Mouse (Mus musculus) heart, embryonic 12.5 days (tissue): ENCODE results near the gene Spef1. TPM values are rescaled to one million over a fixed set of nuclear protein-coding genes. Genes with fewer than 3 reads are reported as not detected.
"Not testable (repeated sequence)": the region's sequence is repeated elsewhere in the genome, so short reads cannot be mapped to it uniquely, and the experiment has no call there.

Source experiments
- ATAC-seq: fragments of 200-750 bp; cut with Nextera tagmentation; 2 replicates; pipeline ENCODE4 v1.8.0; 2017; ENCODE audit warnings: moderate TSS enrichment, moderate library complexity; ENCODE audit not compliant: insufficient number of reproducible peaks, low FRiP score
- H3K27ac ChIP-seq: fragments of 300-500 bp; sonication (generic); 2 replicates; pipeline ENCODE4 v1.5.1; 2016; ENCODE audit warnings: mild to moderate bottlenecking, moderate library complexity; ENCODE audit not compliant: poor library complexity, severe bottlenecking
- H3K27me3 ChIP-seq: fragments of 300-500 bp; sonication (generic); replicated peaks from 2 replicates; pipeline ENCODE4 v1.6.1; 2016; ENCODE audit warnings: mild to moderate bottlenecking, moderate library complexity
- H3K36me3 ChIP-seq: fragments of 300-500 bp; sonication (generic); 2 replicates; pipeline ENCODE4 v1.6.1; 2016; ENCODE audit warnings: mild to moderate bottlenecking, moderate library complexity
- H3K4me1 ChIP-seq: fragments of 300-500 bp; sonication (generic); replicated peaks from 2 replicates; pipeline ENCODE4 v1.6.1; 2016; ENCODE audit warnings: mild to moderate bottlenecking
- H3K4me2 ChIP-seq: fragments of 300-500 bp; sonication (generic); 2 replicates; pipeline ENCODE4 v1.6.1; 2016; ENCODE audit warnings: mild to moderate bottlenecking, moderate library complexity
- H3K4me3 ChIP-seq: fragments of 300-500 bp; sonication (generic); 2 replicates; pipeline ENCODE4 v1.5.1; 2016; ENCODE audit warnings: mild to moderate bottlenecking
- H3K9ac ChIP-seq: fragments of 300-500 bp; sonication (generic); 2 replicates; pipeline ENCODE4 v1.6.1; 2016; ENCODE audit warnings: mild to moderate bottlenecking, moderate library complexity
- H3K9me3 ChIP-seq: fragments of 300-500 bp; sonication (generic); replicated peaks from 2 replicates; pipeline ENCODE4 v1.6.1; 2016; ENCODE audit warnings: mild to moderate bottlenecking, moderate library complexity
- WGBS: fragments of 180-500 bp; shearing (Covaris S2); methylation state at CpG from one replicate; pipeline ENCODE4 v1.1.7; 2016; 5-methylcytosine and 5-hydroxymethylcytosine counted together
- polyA plus RNA-seq: library from polyadenylated mRNA; unstranded; fragments of >200 nt; fragmentation: Nextera tagmentation; extraction: Ambion mirVana; gene quantifications from 2 replicates; pipeline ENCODE4 v1.2.1, GENCODE M21; 2016

The Spef1 gene
- polyA plus RNA-seq, result 1.2 and 1.3 TPM in 2 replicates

DNA sequence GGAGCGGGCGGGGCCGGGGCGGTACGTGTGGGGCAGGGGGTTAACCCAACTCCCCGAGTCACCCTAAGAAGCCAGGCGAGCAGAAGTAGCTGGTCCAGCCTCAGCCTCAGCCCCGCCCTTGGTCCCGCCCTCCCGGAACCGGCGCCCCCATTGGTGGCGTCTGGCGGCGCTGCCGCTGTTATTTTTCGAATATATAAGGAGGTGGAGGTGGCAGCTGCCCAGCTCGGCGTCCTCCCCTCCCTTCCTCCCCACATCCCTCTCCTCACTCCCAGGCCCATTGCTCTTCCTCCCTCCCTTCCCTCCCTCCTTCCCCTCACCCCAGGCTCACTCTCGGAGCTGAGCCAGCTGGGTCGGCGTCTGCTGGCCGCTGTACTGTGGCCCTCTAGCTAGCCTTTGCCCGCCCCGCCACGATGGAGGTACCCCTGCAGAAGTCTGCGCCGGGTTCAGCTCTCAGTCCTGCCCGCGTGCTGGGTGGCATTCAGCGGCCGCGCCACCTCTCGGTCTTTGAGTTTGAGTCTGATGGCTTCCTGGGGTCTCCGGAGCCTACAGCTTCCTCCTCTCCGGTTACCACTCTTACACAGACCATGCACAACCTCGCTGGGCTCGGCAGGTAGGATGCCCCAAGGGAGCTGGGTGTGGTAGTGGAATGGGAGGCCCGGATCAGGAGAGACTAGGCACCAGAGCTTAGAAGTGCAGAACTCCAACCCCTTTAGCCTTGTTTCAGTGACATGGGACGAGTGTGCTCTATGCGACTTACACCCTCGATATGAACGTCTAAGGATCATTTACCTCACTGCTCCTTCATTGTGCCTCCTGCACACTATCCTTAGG lies at the start of gene Spef1, which contains the start of gene Cdc25b:
Gene Spef1, minus strand, starts transcription at position 512 of the 831 bp plus-strand sequence.
Gene Cdc25b, plus strand, starts transcription at position 179 of the 831 bp plus-strand sequence.
- ATAC-seq, result peak; percentile 93
- under 1% methylated on average over 39 of the region's 43 CpGs for WGBS

DNA sequence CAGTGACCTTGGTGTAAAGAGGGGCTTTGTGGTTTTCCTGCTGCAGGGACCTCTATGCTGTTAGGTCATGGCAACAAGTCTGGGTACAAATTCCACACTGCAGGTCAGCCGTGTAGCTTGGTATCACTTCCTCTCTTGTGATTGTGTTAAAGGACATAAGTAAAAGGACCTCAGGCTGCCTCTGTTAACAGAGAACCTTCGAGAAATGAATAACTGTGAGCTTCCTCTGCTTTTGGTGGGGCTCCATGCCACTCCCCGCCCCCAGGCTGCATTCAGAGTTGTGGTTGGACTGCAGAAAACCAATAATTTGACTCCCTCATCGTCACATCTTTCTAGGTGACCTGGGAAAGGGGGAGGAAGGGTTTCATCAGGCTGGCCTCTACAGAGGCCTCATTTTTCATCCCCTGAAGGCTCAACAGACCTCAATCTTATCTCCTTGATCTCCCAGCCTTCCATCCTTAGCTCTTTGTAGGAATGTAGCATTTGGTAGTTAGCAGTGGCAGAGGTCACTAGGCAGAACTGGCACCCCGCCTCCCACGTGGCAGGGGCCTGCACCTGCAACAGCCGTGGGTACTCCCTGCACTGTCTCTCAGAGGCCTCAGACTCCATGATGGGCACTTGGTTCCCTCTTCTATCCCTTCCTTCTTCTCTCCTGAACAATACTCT lies 48.0 kb upstream of the Spef1 start:
- H3K9ac ChIP-seq, result peak overlapping the region; percentile 88
- H3K36me3 ChIP-seq, result peaks cover 19% of the 10 kb centered on the region
- no peak overlapping the region for H3K27ac ChIP-seq
- no peak for ATAC-seq
- H3K9me3 ChIP-seq, result no peaks in the 10 kb centered on the region
- peak overlapping the region; percentile 73; the same call in 1 of the 2 replicates for H3K4me3 ChIP-seq
- peaks cover 19% of the 10 kb centered on the region for H3K4me1 ChIP-seq
- H3K27me3 ChIP-seq, result no peaks in the 10 kb centered on the region
- H3K4me2 ChIP-seq, result peak overlapping the region; percentile 91
- WGBS, result 78% methylated on average over 7 of the region's 7 CpGs

More for the DNA sequence above, at the start of gene Spef1, which contains the start of gene Cdc25b:
- H3K4me3 ChIP-seq, result peak within 1 kb of the TSS; percentile 59
- peak within 1 kb of the TSS; percentile 86 for H3K27ac ChIP-seq
- H3K9ac ChIP-seq, result peak within 1 kb of the TSS; percentile 74
- H3K36me3 ChIP-seq, result peaks cover 18% of the 10 kb centered on the region
- H3K9me3 ChIP-seq, result no peaks in the 10 kb centered on the region
- H3K4me2 ChIP-seq, result peak within 1 kb of the TSS; percentile 76
- peaks cover 40% of the 10 kb centered on the region for H3K4me1 ChIP-seq
- H3K27me3 ChIP-seq, result no peaks in the 10 kb centered on the region

DNA sequence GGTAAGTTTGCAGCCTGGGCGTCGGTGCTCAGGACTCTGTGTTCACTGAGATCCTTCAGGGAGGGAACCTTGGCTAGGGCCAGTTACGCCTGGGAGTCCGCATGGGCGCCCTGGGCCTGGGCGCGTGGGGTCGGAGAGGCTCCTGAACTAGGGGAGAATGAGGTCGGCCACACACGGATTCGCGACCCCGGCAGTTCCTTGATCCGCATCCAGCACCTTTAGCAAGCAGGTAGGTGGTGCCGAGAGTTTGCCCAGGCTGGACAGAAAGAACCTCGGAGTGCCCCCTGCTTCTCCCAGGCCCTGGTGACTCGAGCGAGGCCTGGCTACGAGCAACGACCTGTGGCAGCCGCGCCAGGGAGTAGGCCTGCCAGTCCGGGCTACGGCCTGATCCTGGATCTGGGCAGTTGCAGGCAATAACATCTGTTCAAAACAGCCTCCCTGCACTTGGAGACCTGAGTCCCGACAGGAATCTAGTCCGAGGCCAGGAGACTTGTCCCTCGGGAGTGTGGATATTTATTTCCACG lies 47.1 kb upstream of the Spef1 start:
- H3K9me3 ChIP-seq, result no peaks in the 10 kb centered on the region
- H3K4me3 ChIP-seq, result peak overlapping the region; percentile 73
- H3K27ac ChIP-seq, result peak overlapping the region; percentile 67
- 16% methylated on average over 28 of the region's 28 CpGs for WGBS
- no peaks in the 10 kb centered on the region for H3K27me3 ChIP-seq
- peak overlapping the region; percentile 91 for H3K4me2 ChIP-seq
- peak; percentile 33; the same call in 1 of the 2 replicates for ATAC-seq
- H3K36me3 ChIP-seq, result peaks cover 11% of the 10 kb centered on the region
- H3K4me1 ChIP-seq, result peaks cover 19% of the 10 kb centered on the region
- peak overlapping the region; percentile 88 for H3K9ac ChIP-seq

DNA sequence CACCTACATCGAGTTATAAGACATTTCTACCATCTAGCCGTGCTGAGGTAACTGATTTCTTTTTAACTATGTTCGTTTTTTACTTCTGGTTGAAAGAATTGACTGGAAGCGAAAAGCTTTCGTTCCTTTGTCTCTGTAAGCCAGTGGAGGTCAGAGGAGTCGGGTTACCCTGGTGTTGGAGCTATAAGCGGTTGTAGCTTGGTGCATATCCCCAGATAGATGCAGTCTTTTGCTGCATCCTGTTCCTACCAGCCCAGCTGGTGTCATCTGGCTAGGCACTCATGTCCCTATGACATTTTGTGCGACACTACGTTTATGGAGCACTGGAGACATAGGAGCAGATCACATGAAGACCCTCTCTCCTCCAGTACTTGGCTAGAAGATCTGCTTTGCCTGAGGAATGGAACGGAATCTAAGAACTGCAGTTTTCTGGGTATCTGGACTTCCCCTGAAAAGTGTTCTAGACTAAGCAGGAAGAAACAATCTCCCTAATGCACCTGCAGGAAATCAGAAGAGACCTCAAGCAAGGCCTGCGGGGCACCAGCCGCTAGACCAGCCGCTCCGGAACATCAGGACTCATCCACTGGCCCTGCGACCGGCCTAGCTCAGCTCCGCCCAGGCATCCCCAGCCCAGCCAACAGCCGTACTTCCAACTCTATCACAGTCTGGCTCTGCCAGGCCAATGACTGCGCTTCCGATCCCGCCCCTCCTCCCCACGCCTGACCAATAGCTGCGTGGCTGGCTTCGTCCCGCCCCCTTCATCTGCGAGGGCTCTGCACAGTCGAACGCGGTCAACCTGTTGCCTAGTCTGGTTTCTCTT lies 46.4 kb upstream of the Spef1 start, which contains the start of gene Mavs:
Gene Mavs, plus strand, starts transcription at position 757 of the 820 bp plus-strand sequence.
- Histone ChIP-seq H3K4me1 (peaks cover 19% of the 10 kb centered on the region), H3K4me3 (peak within 1 kb of the TSS; percentile 73), H3K4me2 (peak within 1 kb of the TSS; percentile 91), H3K27me3 (no peaks in the 10 kb centered on the region), H3K27ac (peak within 1 kb of the TSS; percentile 67), H3K9ac (peak within 1 kb of the TSS; percentile 88), H3K36me3 (peaks cover 4% of the 10 kb centered on the region), H3K9me3 (no peaks in the 10 kb centered on the region)
- ATAC-seq, result peak; percentile 100
- WGBS, result 13% methylated on average over 29 of the region's 29 CpGs

DNA sequence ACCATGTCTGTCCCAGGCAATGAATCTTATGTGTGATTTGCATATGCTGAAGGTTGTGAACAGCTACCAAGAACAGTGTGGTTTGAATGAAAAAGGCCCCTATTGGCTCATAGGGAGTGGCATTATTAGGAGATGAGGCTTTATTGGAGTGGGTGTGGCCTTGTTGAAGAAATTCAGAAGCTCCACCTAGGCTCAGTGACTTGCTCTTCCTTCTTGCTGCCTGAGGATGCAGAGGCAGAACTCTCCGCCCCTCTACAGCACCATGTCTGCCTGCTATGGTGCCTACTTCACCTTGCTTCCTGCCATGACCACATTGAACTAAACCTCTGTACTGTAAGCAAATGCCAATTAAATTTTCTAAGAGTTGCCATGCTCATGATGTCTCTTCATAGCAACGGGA lies 45.5 kb upstream of the Spef1 start:
- ATAC-seq, result no peak
- peaks cover 4% of the 10 kb centered on the region for H3K36me3 ChIP-seq
- peaks cover 19% of the 10 kb centered on the region for H3K4me1 ChIP-seq
- 85% methylated on average over 2 of the region's 2 CpGs for WGBS
- H3K27ac ChIP-seq, result no peak overlapping the region
- no peaks in the 10 kb centered on the region for H3K27me3 ChIP-seq
- no peak overlapping the region for H3K4me2 ChIP-seq
- no peaks in the 10 kb centered on the region for H3K9me3 ChIP-seq
- H3K4me3 ChIP-seq, result no peak overlapping the region
- H3K9ac ChIP-seq, result no peak overlapping the region

DNA sequence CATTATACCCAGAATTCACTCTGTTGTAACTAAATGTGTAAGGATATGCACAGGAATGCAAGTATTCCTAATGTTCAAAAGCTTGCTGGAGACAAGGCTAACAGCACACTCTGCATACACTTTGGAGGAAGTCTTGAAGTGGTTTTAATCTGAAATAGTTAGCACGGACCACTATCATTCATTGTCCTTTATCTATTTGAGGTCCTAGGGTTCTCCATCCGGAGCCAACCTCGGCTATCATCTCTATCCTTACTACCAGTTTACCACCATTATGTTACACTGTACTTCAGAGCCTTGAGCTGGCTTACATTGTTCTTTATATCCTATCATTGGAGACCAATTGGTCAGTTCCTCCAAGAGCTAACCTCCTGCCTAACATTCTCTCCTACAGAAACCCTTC lies 40.2 kb upstream of the Spef1 start:
- H3K36me3 ChIP-seq, result no peaks in the 10 kb centered on the region
- no peak for ATAC-seq
- no peaks in the 10 kb centered on the region for H3K27me3 ChIP-seq
- no peak overlapping the region for H3K27ac ChIP-seq
- H3K4me3 ChIP-seq, result no peak overlapping the region
- H3K9me3 ChIP-seq, result no peaks in the 10 kb centered on the region
- no peak overlapping the region for H3K4me2 ChIP-seq
- 75% methylated on average over 3 of the region's 3 CpGs for WGBS
- peaks cover 4% of the 10 kb centered on the region for H3K4me1 ChIP-seq
- no peak overlapping the region for H3K9ac ChIP-seq

DNA sequence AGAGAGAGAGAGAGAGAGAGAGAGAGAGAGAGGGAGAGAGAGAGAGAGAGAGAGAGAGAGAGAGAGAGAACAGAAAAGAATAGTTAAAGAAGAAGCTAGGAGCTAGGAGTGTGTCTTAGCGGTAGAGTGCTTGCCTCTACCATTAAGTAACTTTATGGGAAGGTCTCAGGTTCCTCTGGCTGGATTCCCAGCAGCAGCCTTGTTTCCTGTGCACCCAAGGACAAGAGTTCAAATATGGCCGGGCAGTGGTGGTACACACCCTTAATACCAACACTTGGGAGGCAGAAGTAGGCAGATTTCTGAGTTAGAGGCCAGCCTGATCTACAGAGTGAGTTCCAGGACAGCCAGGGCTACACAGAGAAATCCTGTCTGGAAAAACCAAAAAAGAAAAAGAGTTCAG lies 39.6 kb upstream of the Spef1 start:
- not testable (repeated sequence) for H3K27me3 ChIP-seq, H3K9me3 ChIP-seq, H3K4me3 ChIP-seq, H3K4me2 ChIP-seq, H3K27ac ChIP-seq, ATAC-seq, H3K9ac ChIP-seq, H3K36me3 ChIP-seq, H3K4me1 ChIP-seq
- 69% methylated on average over 2 of the region's 2 CpGs for WGBS

DNA sequence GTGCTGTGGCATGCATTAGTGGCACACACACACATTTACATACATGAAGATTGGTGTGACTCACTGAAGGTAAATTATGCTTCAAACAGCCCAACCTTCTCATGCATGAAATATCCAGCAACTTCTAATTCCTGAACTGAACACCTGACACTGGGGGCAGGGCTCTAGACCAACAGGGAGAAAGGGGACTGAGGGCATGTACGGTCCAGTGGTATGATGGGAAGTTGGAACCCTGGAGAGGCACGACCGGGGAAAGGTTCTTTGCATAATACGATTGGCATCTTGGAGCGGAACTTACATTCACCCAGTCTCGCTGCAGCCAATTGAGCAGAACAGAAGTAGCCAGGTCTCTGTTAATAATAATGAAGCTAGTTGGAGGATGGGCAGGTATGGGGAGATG lies 38.1 kb upstream of the Spef1 start:
- Histone ChIP-seq H3K4me1 (peaks cover 9% of the 10 kb centered on the region), H3K4me3 (no peak overlapping the region), H3K4me2 (no peak overlapping the region), H3K27me3 (no peaks in the 10 kb centered on the region), H3K27ac (no peak overlapping the region), H3K36me3 (no peaks in the 10 kb centered on the region), H3K9ac (no peak overlapping the region), H3K9me3 (no peaks in the 10 kb centered on the region)
- no peak for ATAC-seq
- WGBS, result 87% methylated on average over 6 of the region's 6 CpGs

DNA sequence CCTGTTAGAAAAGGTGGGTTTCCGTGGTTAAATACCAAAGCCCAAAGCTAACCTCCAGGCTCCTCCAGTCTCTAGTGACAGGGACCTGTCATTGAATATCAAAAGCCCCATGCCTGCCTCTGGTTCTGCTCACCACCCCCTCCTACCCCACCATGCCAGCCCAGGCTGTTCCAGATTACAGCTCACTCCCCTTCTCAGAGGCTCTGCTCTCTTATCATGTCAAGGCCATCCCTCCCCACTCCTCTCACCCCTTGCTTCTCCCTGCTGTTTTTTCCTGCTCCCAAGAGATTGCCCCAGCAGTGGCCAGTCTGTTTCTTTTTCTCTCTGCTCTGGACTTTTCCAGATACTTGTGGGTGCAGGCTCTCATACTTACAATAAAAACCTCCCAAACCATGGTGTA lies 36.5 kb upstream of the Spef1 start:
- no peaks in the 10 kb centered on the region for H3K36me3 ChIP-seq
- no peak overlapping the region for H3K27ac ChIP-seq
- H3K9me3 ChIP-seq, result no peaks in the 10 kb centered on the region
- H3K4me3 ChIP-seq, result no peak overlapping the region
- WGBS, result 52% methylated on average over 1 of the region's 1 CpGs
- H3K27me3 ChIP-seq, result no peaks in the 10 kb centered on the region
- H3K9ac ChIP-seq, result no peak overlapping the region
- peak; percentile 83 for ATAC-seq
- H3K4me1 ChIP-seq, result peaks cover 11% of the 10 kb centered on the region
- no peak overlapping the region for H3K4me2 ChIP-seq

DNA sequence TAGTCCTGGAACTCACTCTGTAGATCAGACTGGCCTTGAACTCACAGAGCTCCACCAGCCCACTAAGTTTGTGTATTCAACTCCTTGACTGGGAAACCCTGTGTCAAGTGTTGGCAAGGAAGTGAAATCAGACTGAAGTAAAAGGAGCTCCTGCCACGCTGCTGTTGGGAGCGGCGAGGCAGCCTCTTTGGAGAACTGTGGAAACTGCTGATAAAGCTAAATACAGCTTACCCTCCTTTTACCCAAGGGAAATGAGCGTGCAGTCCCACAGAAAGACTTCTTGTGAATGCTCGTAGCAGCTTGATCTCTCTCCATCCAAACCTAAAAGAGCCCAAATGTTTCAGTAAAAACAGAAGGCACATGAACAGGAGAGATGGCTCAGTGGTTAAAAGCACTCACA lies 35.5 kb upstream of the Spef1 start:
- no peak overlapping the region for H3K27ac ChIP-seq
- no peak overlapping the region for H3K4me2 ChIP-seq
- H3K4me3 ChIP-seq, result no peak overlapping the region
- no peak for ATAC-seq
- H3K9ac ChIP-seq, result no peak overlapping the region
- H3K27me3 ChIP-seq, result no peaks in the 10 kb centered on the region
- no peaks in the 10 kb centered on the region for H3K36me3 ChIP-seq
- 21% methylated on average over 5 of the region's 5 CpGs for WGBS
- no peaks in the 10 kb centered on the region for H3K9me3 ChIP-seq
- H3K4me1 ChIP-seq, result peaks cover 11% of the 10 kb centered on the region
